Mouse (Mus musculus) bone marrow, adult 2 months (tissue): ENCODE data around the gene Tanc2.

ENCODE experiments used
- CTCF ChIP-seq: fragments of 200-500 bp; IDR thresholded peaks from 2 replicates; pipeline ENCODE4 v1.5.1; 2011; ENCODE audit warnings: low read length, control low read depth; ENCODE audit not compliant: control insufficient read depth, insufficient read depth
- POLR2A ChIP-seq: fragments of 200-500 bp; IDR thresholded peaks from 2 replicates; pipeline ENCODE4 v1.6.1; 2011; ENCODE audit warnings: low read depth, mild to moderate bottlenecking, control low read depth, low read length, borderline replicate concordance; ENCODE audit not compliant: control insufficient read depth

GRCm38 (mm10) chr11:105952911-105953386, 363.2 kb downstream of the Tanc2 start, which contains the start of gene Cyb561:
- TF ChIP-seq POLR2A (no peak), CTCF (no peak)
